Mouse (Mus musculus) hindbrain, embryonic 15.5 days (tissue): ENCODE data around the gene Jund. TPM values are rescaled to one million over a fixed set of nuclear protein-coding genes. Genes with fewer than 3 reads are reported as not detected.
A peak's percentile ranks its signal among the peaks of the same experiment; 100 is the strongest.

Experiments used
- ATAC-seq: fragments of 200-750 bp; cut with Nextera tagmentation; 2 replicates; pipeline ENCODE4 v1.8.0; 2017; ENCODE audit warnings: low read depth, moderate number of reproducible peaks, moderate TSS enrichment; ENCODE audit not compliant: low FRiP score
- H3K27ac ChIP-seq: fragments of 300-500 bp; sonication (generic); replicated peaks from 2 replicates; pipeline ENCODE4 v1.5.1; 2015; ENCODE audit warnings: mild to moderate bottlenecking, inconsistent platforms
- H3K27me3 ChIP-seq: fragments of 300-500 bp; sonication (generic); 2 replicates; pipeline ENCODE4 v1.6.1; 2015; ENCODE audit warnings: control low read depth, inconsistent platforms
- H3K36me3 ChIP-seq: fragments of 300-500 bp; sonication (generic); 2 replicates; pipeline ENCODE4 v1.6.1; 2015; ENCODE audit warnings: control low read depth, inconsistent platforms
- H3K4me1 ChIP-seq: fragments of 300-500 bp; sonication (generic); replicated peaks from 2 replicates; pipeline ENCODE4 v1.6.1; 2015; ENCODE audit warnings: control low read depth, inconsistent platforms
- H3K4me2 ChIP-seq: fragments of 300-500 bp; sonication (generic); 2 replicates; pipeline ENCODE4 v1.6.1; 2015; ENCODE audit warnings: moderate library complexity, mild to moderate bottlenecking, inconsistent platforms
- H3K4me3 ChIP-seq: fragments of 300-500 bp; sonication (generic); 2 replicates; pipeline ENCODE4 v1.5.1; 2015; ENCODE audit warnings: mild to moderate bottlenecking, inconsistent platforms
- H3K9ac ChIP-seq: fragments of 300-500 bp; sonication (generic); 2 replicates; pipeline ENCODE4 v1.6.1; 2015; ENCODE audit warnings: inconsistent platforms
- H3K9me3 ChIP-seq: fragments of 300-500 bp; sonication (generic); 2 replicates; pipeline ENCODE4 v1.6.1; 2016; ENCODE audit warnings: control low read depth, inconsistent platforms
- WGBS: fragments of 180-500 bp; shearing (Covaris S2); methylation state at CpG from one replicate; pipeline ENCODE4 v1.1.7; 2015; 5-methylcytosine and 5-hydroxymethylcytosine counted together
- polyA plus RNA-seq: library from polyadenylated mRNA; unstranded; fragments of >200 nt; fragmentation: Nextera tagmentation; extraction: Ambion mirVana; gene quantifications from 2 replicates; pipeline ENCODE4 v1.2.1, GENCODE M21; 2015

Gene Jund
- polyA plus RNA-seq, 1 experiment from 2014 or later, result 105 TPM

DNA sequence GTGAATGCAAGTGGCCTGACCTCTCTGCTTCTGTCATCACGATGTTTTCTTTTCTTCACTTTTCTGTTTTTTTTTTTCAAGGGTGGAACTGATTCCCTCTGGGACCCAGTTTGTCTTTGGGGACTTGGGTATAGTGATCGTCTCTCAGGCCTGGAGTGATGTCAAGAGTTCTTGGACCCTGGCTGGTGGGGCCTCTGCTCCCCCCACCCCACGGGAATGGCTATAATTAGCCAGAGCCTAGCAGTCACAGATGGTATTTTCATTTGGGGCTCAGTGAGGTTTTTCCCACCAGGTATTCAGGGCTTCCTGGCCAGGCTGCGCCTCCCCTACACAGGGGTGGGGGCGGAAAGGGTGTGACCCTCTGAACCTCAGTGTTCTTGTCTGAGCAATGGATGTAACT, 42.9 kb downstream of the Jund start:
- Histone ChIP-seq H3K4me2 (no peak overlapping the region), H3K4me1 (peaks cover 17% of the 10 kb centered on the region), H3K9me3 (no peaks in the 10 kb centered on the region), H3K27ac (no peak overlapping the region), H3K9ac (no peak overlapping the region), H3K4me3 (no peak overlapping the region), H3K36me3 (no peaks in the 10 kb centered on the region), H3K27me3 (peaks cover 49% of the 10 kb centered on the region)
- ATAC-seq, result no peak
- 64% methylated on average over 5 of the region's 5 CpGs for WGBS

DNA sequence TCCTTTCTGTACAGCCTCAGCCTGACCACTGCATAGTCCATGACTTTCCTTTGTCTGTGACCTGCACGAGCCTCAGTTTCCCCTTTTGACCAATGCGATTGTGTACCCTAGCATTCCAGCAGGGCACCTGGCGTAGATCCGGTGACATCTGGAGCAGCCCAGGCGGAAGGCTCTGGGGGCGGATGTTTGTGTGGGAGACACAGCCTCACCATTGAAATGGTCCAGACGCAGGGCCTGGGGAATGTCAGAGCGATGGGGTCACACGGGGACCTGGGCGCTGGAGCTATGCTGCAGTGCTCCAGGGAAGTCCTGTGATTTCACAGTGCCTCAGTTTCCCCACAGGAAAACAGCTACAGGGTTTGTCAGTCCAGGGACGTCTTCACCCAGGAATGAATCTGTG, 43.4 kb downstream of the Jund start:
- H3K27me3 ChIP-seq, result peaks cover 52% of the 10 kb centered on the region
- no peaks in the 10 kb centered on the region for H3K9me3 ChIP-seq
- H3K4me2 ChIP-seq, result no peak overlapping the region
- peaks cover 17% of the 10 kb centered on the region for H3K4me1 ChIP-seq
- no peaks in the 10 kb centered on the region for H3K36me3 ChIP-seq
- H3K4me3 ChIP-seq, result no peak overlapping the region
- WGBS, result 67% methylated on average over 11 of the region's 11 CpGs
- no peak overlapping the region for H3K9ac ChIP-seq
- H3K27ac ChIP-seq, result no peak overlapping the region
- ATAC-seq, result peak; percentile 6; the same call in 1 of the 2 replicates

DNA sequence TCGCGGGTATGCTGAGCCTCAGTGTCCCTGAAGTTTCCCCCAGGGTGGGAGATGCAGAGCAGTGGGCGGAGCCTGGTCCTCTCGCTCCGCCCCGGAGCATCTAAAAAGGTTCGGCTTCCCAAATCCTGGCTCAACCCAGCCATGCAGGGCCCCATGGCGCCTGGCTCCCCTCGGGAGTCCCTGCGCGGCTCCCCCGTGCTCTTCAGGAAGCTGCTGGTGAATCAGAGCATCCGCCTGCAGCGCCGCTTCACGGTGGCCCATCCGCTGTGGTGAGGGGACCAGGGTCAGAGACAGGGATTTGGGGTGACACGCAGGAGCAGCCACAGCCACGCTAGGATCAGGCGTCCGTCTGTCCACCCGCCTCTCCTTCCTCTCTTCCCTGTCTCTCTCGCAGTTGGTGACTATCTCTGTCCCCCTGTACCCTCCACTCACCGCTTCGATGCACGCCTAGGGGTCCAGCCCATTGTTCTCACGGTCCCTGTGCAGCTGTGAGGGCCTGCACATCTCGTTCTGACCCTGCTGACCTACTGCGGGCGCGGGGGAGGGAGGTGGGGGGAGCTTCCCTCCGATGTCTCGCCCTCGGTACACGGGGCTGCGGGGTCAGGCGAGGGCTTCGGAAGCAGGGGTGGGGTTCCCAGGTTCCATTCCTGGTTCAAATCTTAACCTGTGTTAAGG, 44.4 kb downstream of the Jund start:
- peak; percentile 27; the same call in 1 of the 2 replicates for ATAC-seq
- H3K4me1 ChIP-seq, result peaks cover 17% of the 10 kb centered on the region
- peaks cover 57% of the 10 kb centered on the region for H3K27me3 ChIP-seq
- WGBS, result 2% methylated on average over 38 of the region's 38 CpGs
- no peak overlapping the region for H3K27ac ChIP-seq
- peak overlapping the region; percentile 61 for H3K4me2 ChIP-seq
- H3K9me3 ChIP-seq, result no peaks in the 10 kb centered on the region
- H3K36me3 ChIP-seq, result no peaks in the 10 kb centered on the region
- peak overlapping the region; percentile 38 for H3K4me3 ChIP-seq
- no peak overlapping the region for H3K9ac ChIP-seq

DNA sequence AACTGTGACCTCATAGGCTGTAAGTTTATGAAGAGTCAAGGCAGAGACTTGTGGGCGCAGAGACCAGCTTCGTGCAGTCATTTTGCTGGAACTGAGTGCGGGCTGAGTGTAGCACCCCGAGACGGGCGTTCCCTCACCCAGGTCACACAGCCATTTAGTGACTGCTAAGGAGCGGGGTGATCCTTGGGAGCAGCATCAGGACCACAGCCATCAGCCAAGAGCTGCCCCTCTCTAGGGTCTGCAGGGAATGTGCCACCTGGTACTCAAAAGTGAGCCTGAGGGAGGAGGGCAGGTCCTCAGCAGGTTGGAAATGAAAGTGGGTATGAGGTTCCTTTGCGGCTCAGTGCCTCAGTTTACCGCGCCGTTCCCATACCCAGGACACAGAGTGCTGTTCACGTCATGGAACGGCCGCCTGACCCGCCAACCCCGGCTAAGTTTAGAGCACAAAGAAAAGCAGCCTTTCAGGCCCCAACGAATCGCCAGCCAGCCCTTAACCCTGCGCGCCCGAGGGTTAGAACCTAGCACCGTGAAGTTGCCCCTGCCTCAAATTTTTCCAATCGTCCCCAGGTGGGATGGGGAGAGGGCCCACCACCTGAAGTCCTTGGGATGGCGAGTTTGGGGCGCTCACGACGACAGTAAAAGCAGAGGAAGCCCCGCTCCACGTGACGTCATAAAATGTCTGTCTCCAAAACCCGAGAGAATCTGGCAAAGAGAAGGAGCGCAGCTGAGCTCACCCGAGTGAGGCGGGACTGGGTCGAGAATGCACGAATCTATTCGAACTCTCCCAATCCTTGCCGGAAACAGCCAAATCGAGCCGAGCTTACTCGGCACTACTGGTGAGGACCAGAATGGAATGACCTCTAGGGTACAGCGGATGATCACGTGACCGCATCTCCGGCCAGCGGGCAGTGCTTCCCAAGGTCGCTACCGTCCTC, 45.2 kb downstream of the Jund start:
- peak overlapping the region; percentile 38 for H3K4me3 ChIP-seq
- H3K4me2 ChIP-seq, result peak overlapping the region; percentile 61
- peaks cover 17% of the 10 kb centered on the region for H3K4me1 ChIP-seq
- H3K36me3 ChIP-seq, result no peaks in the 10 kb centered on the region
- ATAC-seq, result no peak
- no peaks in the 10 kb centered on the region for H3K9me3 ChIP-seq
- no peak overlapping the region for H3K27ac ChIP-seq
- peaks cover 63% of the 10 kb centered on the region for H3K27me3 ChIP-seq
- H3K9ac ChIP-seq, result peak overlapping the region; percentile 36
- 3% methylated on average over 48 of the region's 48 CpGs for WGBS

DNA sequence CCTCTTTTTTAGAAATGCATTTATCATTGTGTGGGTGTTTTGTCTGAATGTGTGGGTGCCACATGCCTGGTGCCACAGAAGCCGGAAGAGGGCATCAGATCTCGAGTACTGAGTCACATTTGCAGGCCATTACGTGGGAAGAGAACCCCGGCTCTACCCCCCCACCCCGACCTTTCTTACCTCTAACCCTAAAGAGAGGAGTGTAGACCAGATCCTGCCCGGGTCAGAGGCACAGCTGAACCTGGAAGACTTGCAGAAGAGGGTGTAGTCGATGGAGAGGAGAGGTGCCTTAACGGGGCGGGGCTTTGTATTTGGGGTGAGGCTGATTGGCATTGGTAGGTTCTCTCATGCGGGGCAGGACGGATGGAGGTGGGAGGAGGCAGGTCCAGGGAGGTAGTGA, 46.1 kb downstream of the Jund start:
- H3K36me3 ChIP-seq, result no peaks in the 10 kb centered on the region
- no peak overlapping the region for H3K9ac ChIP-seq
- WGBS, result 52% methylated on average over 11 of the region's 11 CpGs
- no peak for ATAC-seq
- H3K4me1 ChIP-seq, result peaks cover 17% of the 10 kb centered on the region
- H3K27ac ChIP-seq, result no peak overlapping the region
- peaks cover 63% of the 10 kb centered on the region for H3K27me3 ChIP-seq
- no peaks in the 10 kb centered on the region for H3K9me3 ChIP-seq
- H3K4me2 ChIP-seq, result peak overlapping the region; percentile 61; the same call in 1 of the 2 replicates
- H3K4me3 ChIP-seq, result no peak overlapping the region

DNA sequence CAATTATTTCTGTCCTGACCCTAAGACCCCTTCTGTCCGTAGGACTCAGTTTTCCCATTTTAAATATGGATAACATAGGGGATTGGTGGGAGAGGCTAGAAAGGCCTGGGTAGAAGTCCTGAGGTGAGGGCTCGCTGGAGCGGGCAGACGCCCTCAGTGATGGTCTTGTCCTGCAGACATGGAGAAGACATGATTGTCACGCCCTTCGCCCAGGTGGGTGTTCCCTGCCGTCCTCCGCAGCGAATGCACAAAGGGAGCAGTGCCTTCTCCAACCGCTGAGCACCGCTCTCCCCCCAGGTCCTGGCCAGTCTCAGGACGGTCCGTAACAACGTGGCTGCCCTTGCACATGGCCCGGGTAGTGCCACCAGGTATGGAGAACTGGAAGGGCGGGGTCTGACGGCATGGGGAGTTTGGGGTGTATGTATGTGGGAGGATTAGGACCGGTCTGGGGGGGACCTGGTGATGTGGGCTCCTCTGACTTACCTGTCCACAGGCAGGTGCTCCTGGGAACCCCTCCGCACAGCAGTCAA, 47.0 kb downstream of the Jund start:
- Histone ChIP-seq H3K27me3 (peaks cover 63% of the 10 kb centered on the region), H3K4me1 (peaks cover 17% of the 10 kb centered on the region), H3K27ac (no peak overlapping the region), H3K9ac (no peak overlapping the region), H3K4me2 (no peak overlapping the region), H3K36me3 (no peaks in the 10 kb centered on the region), H3K4me3 (no peak overlapping the region), H3K9me3 (no peaks in the 10 kb centered on the region)
- 57% methylated on average over 19 of the region's 19 CpGs for WGBS
- ATAC-seq, result no peak

DNA sequence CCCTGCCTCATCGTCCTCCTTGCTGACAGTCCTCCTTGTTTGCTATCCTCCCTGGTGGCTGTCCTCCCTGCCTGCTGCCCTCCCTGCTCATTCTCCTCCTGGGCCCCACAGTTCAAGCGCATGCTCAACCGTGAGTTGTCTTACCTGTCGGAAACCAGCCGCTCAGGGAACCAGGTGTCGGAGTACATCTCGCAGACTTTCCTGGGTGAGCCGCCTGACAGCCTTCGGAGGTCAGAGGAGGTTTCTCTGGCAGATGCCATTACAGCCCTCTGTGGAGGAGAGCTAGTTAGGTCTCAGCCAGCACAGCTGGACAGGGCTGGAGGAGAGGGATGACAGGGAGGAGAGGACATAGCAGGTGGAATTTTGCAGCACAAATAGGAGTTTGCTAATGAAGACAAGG, 47.9 kb downstream of the Jund start:
- H3K4me3 ChIP-seq, result no peak overlapping the region
- H3K36me3 ChIP-seq, result no peaks in the 10 kb centered on the region
- WGBS, result 73% methylated on average over 9 of the region's 9 CpGs
- H3K27ac ChIP-seq, result no peak overlapping the region
- H3K9ac ChIP-seq, result no peak overlapping the region
- no peaks in the 10 kb centered on the region for H3K9me3 ChIP-seq
- H3K4me2 ChIP-seq, result no peak overlapping the region
- H3K4me1 ChIP-seq, result peaks cover 17% of the 10 kb centered on the region
- H3K27me3 ChIP-seq, result peaks cover 62% of the 10 kb centered on the region
- no peak for ATAC-seq

DNA sequence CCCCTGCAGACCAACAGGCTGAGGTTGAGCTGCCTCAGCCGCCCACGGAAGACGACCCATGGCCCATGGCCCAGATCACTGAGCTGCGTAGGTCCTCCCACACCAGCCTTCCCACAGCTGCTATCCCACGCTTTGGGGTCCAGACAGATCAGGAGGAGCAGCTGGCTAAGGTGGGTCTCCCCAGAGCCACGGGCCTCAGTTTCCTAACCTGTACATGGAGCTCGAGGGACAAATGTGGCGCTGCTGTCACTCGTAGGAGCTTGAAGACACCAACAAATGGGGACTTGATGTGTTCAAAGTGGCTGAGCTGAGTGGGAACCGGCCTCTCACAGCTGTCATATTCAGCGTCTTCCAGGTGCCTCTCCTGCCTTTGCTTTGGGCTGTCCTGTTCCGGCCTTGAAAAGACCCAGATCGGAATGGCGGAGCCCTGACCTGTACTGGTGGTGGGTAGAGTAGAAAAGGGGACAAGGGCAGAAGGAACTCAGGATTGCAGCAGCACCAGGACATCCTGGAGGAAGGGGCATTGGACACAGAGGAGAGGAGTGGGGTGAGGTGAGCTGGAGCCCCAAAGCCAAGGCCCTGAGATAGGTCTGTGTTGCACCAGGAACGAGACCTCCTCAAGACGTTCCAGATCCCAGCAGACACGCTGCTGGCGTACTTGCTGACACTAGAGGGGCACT, 48.6 kb downstream of the Jund start:
- ATAC-seq, result no peak
- Histone ChIP-seq H3K36me3 (no peaks in the 10 kb centered on the region), H3K4me2 (no peak overlapping the region), H3K9ac (no peak overlapping the region), H3K4me1 (peaks cover 17% of the 10 kb centered on the region), H3K4me3 (no peak overlapping the region), H3K27ac (no peak overlapping the region), H3K9me3 (no peaks in the 10 kb centered on the region), H3K27me3 (peaks cover 56% of the 10 kb centered on the region)
- WGBS, result 83% methylated on average over 18 of the region's 18 CpGs

DNA sequence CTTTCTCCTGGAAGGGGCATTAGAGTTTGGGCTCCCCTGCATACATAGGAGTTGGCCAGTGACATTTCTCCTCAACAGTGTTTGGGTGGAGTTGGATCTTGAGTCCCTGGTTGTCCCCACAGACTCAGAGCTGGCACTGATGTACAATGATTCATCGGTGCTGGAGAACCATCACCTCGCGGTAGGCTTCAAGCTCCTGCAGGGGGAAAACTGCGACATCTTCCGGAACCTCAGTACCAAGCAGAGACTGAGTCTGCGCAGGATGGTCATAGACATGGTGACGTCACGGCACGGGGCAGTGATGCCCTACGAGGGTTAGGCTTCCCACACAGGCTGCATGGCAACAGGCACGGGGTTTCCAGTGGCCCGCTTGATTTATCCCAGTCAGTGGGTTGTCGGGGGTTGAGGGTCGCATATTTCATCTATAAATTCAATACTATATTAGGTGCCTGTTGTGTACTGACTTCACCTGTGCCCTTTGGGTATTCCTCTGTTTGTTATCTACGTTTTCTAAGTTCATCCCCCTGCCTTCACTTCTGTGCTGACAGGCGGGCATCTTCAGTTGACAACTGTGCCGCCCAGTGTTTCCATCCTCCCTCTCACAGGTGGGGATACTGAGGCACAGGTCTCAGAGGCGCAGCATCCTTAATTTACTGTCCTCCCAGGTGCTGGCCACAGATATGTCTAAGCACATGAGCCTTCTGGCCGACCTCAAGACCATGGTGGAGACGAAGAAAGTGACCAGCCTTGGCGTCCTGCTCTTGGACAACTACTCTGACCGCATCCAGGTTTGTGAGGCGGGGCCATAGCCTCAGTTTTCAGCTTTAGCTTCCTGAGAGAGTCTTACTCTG, 49.7 kb downstream of the Jund start:
- Histone ChIP-seq H3K9me3 (no peaks in the 10 kb centered on the region), H3K27ac (no peak overlapping the region), H3K4me1 (peaks cover 13% of the 10 kb centered on the region), H3K9ac (no peak overlapping the region), H3K27me3 (peaks cover 44% of the 10 kb centered on the region), H3K4me2 (no peak overlapping the region), H3K36me3 (no peaks in the 10 kb centered on the region), H3K4me3 (no peak overlapping the region)
- no peak for ATAC-seq
- 91% methylated on average over 23 of the region's 23 CpGs for WGBS

DNA sequence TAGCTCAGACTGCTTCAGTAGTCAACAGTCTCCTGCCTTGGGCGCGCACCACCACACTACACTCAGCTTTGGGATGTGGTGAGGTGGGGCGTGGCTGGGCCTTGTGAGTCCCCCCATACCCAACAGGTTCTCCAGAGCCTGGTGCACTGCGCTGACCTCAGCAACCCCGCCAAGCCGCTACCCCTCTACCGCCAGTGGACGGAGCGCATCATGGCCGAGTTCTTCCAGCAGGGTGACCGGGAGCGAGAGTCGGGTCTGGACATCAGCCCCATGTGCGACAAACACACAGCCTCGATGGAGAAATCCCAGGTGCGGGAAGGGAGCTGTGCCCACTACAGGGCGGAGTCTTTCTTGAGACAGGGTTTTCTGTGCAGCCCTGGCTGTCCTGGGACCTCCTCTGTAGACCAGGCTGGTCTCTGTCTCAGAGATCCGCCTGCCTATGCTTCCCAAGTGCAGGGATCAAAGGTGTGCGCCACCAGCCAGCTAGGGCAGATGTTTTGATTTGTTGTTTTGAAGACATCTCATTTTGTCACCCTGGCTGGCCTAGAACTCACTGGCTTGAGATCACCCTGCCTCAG, 50.4 kb downstream of the Jund start:
- Histone ChIP-seq H3K36me3 (no peaks in the 10 kb centered on the region), H3K4me1 (peaks cover 11% of the 10 kb centered on the region), H3K4me3 (no peak overlapping the region), H3K9me3 (no peaks in the 10 kb centered on the region), H3K27me3 (peaks cover 37% of the 10 kb centered on the region), H3K27ac (no peak overlapping the region), H3K9ac (no peak overlapping the region), H3K4me2 (no peak overlapping the region)
- 82% methylated on average over 19 of the region's 19 CpGs for WGBS
- ATAC-seq, result no peak
